Mouse (Mus musculus): ENCODE data around the gene Rpusd2. TPM values are rescaled to one million over a fixed set of nuclear protein-coding genes. Genes with fewer than 3 reads are reported as not detected.

Gene Rpusd2
- total RNA-seq, 2 experiments from 2014 or later = 8.0 to 8.1 TPM

- Histone ChIP-seq H3K4me3 (peak within 1 kb of the TSS; percentile 94), H3K27ac (peak within 1 kb of the TSS; percentile 88)
- peak; percentile 93 to 97 for DNase-seq (ENCODE audit: low spot score in 2 of 2)
- no peak for TF ChIP-seq CTCF (conservative IDR thresholded peaks at IDR 0.05)
Measured at GRCm38 (mm10) chr2:119046649-119047611, 12.3 kb downstream of the Rpusd2 start, which contains the start of gene Knl1. TSS of gene Knl1 (plus strand) at chr2:119047119.

GRCm38 (mm10) chr2:119047849-119048248, 13.3 kb downstream of the Rpusd2 start:
- Histone ChIP-seq H3K27ac (no peak overlapping the region), H3K4me3 (peak overlapping the region; percentile 94; the same call in 1 of the 2 replicates)
- no peak for TF ChIP-seq CTCF (conservative IDR thresholded peaks at IDR 0.05)
- DNase-seq (ENCODE audit: low spot score in 2 of 2) = no peak

GRCm38 (mm10) chr2:119050132-119050650, 15.6 kb downstream of the Rpusd2 start:
- no peak for TF ChIP-seq CTCF (conservative IDR thresholded peaks at IDR 0.05)
- Histone ChIP-seq H3K27ac (no peak overlapping the region), H3K4me3 (no peak overlapping the region)
- no peak for DNase-seq (ENCODE audit: low spot score in 2 of 2)

GRCm38 (mm10) chr2:119060139-119060538, 25.5 kb downstream of the Rpusd2 start:
- DNase-seq (ENCODE audit: low spot score in 2 of 2) = no peak
- Histone ChIP-seq H3K27ac (no peak overlapping the region), H3K4me3 (no peak overlapping the region)
- no peak for TF ChIP-seq CTCF (conservative IDR thresholded peaks at IDR 0.05)

GRCm38 (mm10) chr2:119072397-119072796, 37.8 kb downstream of the Rpusd2 start:
- no peak for DNase-seq (ENCODE audit: low spot score in 2 of 2)
- no peak for TF ChIP-seq CTCF (conservative IDR thresholded peaks at IDR 0.05)
- H3K27ac ChIP-seq = no peak overlapping the region
- H3K4me3 ChIP-seq = no peak overlapping the region

GRCm38 (mm10) chr2:119086156-119086555, 51.6 kb downstream of the Rpusd2 start:
- H3K27ac ChIP-seq = no peak overlapping the region
- TF ChIP-seq CTCF (conservative IDR thresholded peaks at IDR 0.05) = no peak
- no peak overlapping the region for H3K4me3 ChIP-seq
- DNase-seq (ENCODE audit: low spot score in 2 of 2) = no peak

Other genes starting within 250 kb of the Rpusd2 start
- gene Knstrn, start 220.8 kb upstream of the Rpusd2 start, total RNA-seq (2021) = 1 to 10 TPM; 1.5 to 3.2 TPM
- 100 to 1,000 TPM; 117 to 121 TPM for gene Ivd, start 172.8 kb upstream of the Rpusd2 start, total RNA-seq (2021)
- 10 to 100 TPM; 58.6 to 61.1 TPM for gene Bahd1, start 134.4 kb upstream of the Rpusd2 start, total RNA-seq (2021)
- gene Chst14, start 108.3 kb upstream of the Rpusd2 start, total RNA-seq (2021) = 1 to 10 TPM; 2.5 to 3.0 TPM
- 10 to 100 TPM; 53.2 to 53.6 TPM for gene Ccdc32, start 5.4 kb upstream of the Rpusd2 start, total RNA-seq (2021)
- under 1 TPM; 0.20 to 0.27 TPM for gene Knl1, start 12.3 kb downstream of the Rpusd2 start, total RNA-seq (2021)
- gene Rad51, start 78.0 kb downstream of the Rpusd2 start, total RNA-seq (2021) = 1 to 10 TPM in 1 of 2 experiments, under 1 TPM in 1; 0.61 to 1.6 TPM
- gene Rmdn3, start 122.2 kb downstream of the Rpusd2 start, total RNA-seq (2021) = 10 to 100 TPM; 55.7 to 55.8 TPM
- not detected for gene Gchfr, start 133.0 kb downstream of the Rpusd2 start, total RNA-seq (2021)
- gene Gm14137, start 139.7 kb downstream of the Rpusd2 start, total RNA-seq (2021) = not detected
- 10 to 100 TPM; 34.1 to 36.2 TPM for gene Zfyve19, start 173.8 kb downstream of the Rpusd2 start, total RNA-seq (2021)
- 10 to 100 TPM; 16.5 to 17.6 TPM for gene Dnajc17, start 174.0 kb downstream of the Rpusd2 start, total RNA-seq (2021)
- not detected for gene Ppp1r14d, start 195.1 kb downstream of the Rpusd2 start, total RNA-seq (2021)
- gene Spint1, start 202.6 kb downstream of the Rpusd2 start, total RNA-seq (2021) = 1 to 10 TPM; 2.1 to 2.5 TPM
- 1 to 10 TPM; 5.9 to 7.1 TPM for gene Rhov, start 236.5 kb downstream of the Rpusd2 start, total RNA-seq (2021)

Measured in layer of hippocampus, adult 2 months (tissue).